Mouse (Mus musculus) G1E-ER4 (cell line): ENCODE measurements around the gene Plekhg1. TPM values are rescaled to one million over a fixed set of nuclear protein-coding genes. Genes with fewer than 3 reads are reported as not detected.

Source experiments
- GATA1 ChIP-seq: IDR thresholded peaks from one replicate; pipeline ENCODE4 v1.8.0; 2012; ENCODE audit warnings: low read length, inconsistent platforms
- polyA plus RNA-seq: library from polyadenylated mRNA; stranded (reverse); fragments of >175 nt; gene quantifications from 2 replicates; pipeline ENCODE4 v1.2.3, GENCODE M21; 2012

The Plekhg1 gene
- polyA plus RNA-seq, 1 experiment, result not detected

DNA sequence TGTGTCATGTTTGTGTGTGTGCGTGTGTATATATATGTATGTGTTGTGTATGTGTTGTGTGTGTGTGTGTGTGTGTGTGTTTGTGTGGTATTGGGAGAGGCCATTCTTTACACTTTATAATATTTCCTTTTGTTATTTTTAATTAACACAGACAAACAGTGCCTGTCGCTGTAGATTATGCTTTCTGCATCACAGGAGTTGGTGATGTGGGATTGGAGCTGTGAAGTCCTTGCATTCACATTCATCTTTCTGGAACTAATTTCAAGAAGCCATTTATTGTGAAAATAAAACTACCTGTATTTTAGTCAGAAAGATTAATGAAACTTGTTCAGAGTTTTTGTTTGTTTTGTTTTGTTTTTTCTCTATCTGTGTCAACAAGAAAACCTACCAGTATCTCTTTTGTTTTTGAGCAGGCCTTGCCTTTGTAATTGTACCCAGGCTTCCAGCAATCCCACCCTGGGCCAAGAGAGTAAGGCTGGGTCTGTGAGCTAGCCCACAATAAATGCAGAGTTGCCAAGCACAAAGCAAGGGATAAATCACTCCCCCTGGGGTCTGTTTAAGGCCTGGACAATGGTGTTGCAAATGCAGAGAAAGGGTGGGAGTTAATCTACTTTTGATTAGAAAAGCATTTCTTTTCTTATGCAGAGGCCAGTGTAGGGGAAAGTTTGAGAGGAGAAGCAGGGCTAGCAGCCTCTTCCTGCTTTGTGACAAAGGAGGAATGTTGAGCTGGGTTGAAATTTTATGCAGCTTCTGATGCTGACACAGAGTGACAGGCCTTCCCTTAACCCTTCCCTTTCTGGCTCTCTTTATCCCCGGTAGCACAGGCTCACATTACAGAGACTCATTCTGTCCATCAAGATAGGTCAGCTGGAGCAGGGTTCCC, 151.5 kb downstream of the Plekhg1 start:
- TF ChIP-seq GATA1, result no peak

DNA sequence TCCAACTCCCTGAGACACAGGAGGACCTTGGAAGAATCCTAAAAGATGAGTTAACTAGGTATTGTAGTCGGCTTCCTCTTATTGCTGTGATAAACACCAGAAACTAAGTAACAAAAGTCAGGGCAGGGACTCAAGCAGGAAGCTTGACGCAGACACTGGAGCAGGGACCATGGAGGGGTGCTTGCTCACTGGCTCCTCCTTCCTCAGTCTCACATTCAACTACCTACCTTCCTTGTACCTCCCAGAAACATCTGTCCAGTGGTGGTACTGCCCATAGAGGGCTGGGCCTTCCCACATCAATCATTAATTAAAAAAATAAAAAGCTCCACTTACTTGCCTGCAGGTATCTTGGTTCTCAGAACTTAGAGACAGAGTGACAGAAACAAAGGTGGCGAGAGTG, 152.2 kb downstream of the Plekhg1 start:
- no peak for TF ChIP-seq GATA1

DNA sequence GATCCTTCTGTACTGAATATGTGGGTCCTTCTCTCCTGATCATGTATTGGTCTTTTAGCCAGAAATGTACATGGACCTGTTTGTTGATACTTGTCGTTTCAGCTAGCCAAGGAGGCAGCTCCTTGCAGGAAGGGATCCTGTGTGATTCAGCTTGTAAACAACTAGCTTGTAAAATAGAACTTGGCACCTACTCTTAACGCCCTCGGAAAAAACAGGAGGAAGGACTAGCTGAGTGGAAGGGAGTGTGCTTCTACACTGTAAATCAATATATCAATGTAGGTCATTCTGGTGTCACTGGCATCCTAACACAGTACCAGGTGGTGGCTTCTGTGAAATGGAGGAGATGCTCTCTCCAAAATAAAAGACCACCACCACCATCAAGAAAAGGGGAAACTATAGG, 157.9 kb downstream of the Plekhg1 start:
- TF ChIP-seq GATA1, result no peak

DNA sequence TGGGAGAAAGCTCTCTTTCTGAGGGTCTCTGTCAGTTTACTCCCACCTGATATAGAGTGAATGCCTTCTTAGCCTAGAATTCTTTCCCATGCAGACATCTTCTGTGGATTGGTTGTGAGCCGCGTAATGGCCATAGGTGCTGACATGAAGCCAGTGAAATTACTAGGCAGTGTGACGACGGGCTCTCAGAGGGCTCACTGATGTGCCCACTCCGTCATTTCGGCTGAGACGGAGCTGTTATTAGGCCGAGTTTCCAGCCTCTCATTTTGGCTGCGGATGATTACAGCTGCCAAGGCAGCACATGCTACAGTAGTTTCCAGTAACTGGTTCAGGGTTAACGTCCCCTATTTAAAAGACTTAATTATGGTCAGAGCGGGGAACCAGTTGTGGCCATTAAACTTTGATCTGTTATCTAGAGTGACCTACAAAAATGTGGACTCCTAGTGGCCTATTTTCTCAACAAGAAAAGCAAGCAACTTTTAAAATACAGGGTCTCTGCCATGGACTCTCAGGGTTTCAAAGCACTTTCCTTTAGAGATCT, 160.3 kb downstream of the Plekhg1 start:
- no peak for TF ChIP-seq GATA1

DNA sequence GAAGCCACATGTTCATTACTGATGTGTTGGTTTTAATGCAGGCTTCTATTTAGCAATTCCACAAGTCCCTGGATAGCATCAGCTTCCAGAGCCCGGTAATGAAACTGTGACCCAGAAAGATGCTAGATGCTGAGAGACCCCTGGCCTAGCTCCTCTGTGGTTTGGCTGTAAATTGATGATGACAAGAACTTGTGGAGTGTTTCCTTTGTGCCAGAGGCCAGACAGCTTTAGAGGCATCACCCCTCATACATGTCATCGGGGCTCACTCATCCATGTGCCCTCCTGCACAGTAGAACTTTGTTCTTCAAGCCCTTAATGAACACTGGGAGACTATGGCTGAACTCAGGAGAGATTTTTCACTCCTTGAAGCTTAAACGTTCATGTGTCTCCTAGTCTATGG, 165.6 kb downstream of the Plekhg1 start:
- no peak for TF ChIP-seq GATA1

DNA sequence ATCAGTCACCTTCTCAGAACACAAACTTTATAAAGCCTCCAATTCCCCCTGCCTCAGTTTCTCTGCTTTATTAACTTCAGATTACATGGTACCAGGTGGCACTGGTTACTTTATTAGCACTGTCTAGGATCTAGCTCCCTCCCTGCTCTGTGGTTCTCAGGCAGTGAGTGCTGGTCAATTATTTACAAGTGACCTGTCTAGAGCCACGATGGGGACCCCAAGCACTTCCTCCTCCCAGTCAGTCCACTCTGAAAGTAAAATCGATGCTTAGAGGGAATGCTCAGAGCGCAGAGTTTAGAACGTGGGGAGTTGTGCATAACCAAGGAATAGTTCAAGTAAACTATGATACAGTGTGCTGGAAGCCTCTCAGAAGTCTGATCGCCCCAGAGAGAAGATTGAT, 173.9 kb downstream of the Plekhg1 start:
- no peak for TF ChIP-seq GATA1

DNA sequence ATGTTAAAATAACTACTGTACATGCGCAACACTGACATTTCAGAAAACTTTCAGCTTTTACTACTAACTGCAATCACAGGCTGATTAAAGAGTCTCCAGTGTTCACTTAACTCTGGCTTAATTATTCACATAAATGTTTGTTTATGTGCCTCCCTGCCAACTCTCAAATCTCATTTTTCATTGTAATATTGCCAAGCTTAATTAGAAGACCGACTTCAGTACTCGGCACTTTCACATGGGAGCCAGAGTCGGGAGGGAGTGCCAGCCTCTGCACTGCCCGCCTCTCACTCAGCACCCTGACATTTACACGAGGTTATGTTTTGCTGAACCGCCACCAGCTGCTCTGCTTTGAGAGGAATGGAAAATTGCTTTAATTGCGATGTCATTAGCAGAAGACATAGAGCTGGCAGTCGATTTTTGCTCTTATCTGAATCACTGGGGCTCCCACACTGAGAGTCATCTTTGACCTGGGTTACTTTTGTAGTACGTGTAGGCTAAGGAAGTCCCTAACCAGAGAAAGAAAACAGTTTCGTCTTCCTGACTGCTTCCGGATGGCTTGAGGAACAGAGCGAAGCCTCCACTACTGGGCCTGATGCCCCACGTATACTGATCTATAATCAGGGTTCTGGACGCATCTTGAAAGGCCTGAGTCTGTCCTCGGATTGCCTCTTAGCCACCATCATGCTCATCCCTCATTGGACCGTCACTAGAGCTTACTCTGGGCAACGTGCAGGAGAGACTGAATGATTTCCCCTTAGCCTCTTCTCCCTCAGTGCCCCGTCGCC, 180.4 kb downstream of the Plekhg1 start:
- TF ChIP-seq GATA1, result no peak

DNA sequence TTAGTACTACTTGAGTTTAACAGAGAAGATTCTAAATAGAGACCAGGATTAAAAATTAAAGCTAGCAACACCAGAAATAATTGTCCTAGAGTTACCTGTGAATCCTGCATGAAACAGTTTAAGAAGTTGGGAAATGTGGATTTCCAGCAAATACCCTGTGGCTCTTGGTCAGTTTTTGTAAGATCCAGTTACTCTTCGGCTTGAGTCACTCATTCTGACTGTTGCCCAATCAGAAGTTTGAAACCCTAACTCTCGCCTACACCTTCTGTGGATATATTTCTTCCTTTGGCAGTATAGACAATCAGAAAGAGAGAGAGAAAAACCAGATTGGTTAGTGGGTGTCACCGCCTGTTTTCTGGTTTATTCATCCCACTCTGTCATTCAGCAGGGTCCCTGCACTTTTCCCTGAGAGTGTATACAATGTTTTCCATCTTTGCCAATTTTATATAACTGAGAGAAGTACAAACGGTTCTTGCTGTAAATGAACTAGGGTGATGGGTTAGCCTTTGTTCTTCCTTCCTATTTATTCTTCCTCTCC, 187.9 kb downstream of the Plekhg1 start:
- TF ChIP-seq GATA1, result no peak

DNA sequence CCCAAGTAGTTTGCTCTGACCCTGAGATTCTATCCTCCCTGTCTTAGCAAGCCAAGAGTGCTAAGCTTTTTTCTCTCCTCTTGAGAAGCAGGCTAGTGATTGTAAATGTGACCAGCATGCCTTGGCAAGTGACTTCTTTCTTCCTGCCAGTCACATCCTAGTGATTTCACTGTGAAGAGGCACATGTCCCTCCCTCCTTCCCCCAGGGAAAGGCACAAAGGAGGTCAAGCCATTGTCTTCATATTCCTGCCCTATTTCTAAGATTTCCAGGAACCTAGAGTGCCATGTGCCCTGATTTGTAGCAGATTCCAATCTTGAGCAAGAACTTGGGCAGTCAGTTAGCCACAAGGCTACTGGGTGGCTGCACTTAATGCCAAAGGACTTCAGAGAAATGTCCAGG, 191.7 kb downstream of the Plekhg1 start:
- no peak for TF ChIP-seq GATA1

DNA sequence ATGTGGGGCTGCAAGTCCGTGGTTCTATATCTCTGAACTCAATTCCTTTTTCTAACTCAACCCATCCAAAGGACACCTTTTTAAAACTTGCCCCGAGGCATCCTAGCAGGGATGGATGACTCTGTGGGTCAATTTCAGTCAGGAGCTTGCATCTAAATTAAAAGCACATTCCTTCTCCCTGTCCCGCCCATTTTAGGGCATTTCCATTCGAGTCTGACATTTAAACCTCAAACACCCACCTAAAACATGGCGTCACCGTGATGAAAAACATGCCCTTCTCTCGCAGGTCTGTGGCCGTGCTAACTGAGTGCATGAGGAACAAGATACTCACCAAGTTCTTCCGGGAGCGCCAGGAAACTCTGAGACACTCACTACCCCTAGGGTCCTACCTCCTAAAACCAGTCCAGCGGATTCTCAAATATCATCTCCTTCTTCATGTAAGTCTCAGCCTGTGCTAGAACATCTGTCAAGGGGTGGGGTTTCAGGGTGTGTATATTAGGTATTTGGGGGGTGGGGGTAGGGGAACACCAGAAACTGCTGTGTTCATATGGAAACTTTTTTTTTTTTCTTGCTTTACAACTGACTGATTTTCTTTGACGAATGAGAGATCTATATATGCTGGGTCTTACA, 193.3 kb downstream of the Plekhg1 start:
- TF ChIP-seq GATA1, result no peak

DNA sequence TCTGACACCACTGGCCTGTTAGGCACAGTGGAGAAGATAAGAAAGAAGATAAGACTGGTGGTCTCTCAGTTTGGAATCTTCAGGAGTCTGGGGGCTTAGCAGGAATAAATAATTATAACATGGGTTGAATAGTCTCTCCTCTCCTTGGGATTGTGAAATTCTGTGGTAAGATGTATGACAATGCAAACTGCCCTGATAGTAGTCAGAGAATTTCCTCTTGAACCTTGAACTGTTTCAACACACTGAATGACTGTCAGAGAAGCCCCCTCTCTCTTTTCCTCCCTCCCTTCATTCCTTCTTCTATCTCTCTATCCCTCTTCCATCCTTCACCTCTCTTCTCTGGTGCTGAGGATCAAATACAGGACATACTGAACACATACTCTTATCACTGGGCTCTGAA, 196.7 kb downstream of the Plekhg1 start:
- TF ChIP-seq GATA1, result no peak

DNA sequence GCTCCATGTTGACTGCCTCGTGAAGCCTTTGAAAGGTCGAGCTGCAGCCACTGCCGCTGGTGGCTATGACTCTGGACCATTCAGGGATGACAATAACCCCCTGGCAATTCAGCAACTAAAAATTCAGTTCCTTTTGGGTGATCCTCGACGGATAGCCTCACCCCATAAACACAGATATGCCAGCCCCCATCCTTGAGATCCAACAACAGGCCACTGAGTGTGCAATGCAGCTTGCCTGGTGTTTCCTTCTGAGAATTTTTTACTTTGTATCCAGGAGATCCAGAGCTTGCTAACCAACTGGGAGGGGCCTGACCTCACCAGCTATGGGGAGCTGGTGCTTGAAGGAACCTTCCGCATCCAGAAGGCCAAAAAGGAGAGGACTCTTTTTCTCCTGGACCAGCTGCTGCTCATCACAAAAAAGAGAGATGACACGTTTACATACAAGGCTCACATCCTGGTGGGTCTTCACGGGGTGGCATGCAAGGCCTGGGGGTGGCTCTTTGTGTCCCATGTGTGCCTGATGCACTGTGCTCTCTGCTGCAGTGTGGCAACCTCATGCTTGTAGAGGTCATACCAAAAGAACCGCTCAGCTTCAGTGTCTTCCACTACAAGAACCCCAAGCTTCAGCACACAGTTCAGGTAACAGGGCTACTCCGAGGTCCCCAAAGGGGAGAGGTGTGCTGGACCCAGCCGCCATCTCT, 199.9 kb downstream of the Plekhg1 start:
- TF ChIP-seq GATA1, result no peak

DNA sequence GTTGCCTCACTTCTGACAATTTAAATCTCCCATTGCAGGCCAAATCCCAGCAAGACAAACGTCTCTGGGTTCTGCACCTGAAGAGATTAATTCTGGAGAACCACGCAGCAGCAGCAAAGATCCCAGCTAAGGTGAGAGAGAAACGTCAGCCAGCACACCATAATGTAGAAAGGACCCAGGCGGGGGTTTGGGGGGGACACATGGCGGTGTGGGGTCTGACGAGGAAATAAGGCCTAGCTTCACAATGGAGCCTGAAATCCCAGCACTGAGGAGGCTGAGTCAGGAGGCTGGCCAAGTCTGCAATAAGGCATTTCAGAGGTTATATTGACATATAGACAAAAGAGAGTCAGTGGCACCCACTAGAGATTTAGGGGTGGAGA, 200.4 kb downstream of the Plekhg1 start:
- TF ChIP-seq GATA1, result no peak

DNA sequence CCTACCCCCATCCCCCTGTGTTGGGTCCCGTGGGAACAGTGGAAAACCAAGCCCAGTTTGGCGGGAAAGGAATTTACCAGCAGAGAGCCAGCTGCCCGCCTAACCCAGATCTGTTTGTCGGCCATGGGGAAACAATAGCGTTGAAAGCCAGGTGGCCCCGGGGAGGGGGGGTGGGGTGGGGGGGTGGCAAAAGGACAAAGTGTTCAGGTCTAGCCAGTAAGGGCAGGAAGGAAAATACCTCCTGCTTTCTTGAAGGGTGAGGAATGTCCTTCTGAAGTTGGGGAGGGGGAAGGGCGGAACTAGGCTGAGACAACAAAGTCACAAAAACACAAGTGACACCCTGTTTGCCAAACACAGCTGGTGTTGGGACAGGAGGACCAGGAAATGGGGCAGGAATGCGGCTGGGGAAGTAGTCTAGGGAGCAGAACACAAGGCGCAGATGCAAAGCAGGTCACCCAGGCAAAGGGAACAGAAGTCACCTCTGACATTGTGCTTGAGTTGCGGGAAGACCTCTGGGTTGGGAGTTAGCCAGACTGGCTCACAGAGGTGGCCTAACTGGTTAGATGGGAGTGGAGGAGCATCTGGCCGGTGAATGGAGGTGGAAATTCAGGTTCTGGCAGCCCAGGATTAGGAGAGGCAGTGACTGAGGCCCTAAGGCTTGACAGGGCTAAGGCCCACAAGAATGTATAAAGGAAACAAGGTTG, 201.0 kb downstream of the Plekhg1 start:
- no peak for TF ChIP-seq GATA1
